ENCODE assay signal across 8 mouse cellular contexts in the genomic region with DNA sequence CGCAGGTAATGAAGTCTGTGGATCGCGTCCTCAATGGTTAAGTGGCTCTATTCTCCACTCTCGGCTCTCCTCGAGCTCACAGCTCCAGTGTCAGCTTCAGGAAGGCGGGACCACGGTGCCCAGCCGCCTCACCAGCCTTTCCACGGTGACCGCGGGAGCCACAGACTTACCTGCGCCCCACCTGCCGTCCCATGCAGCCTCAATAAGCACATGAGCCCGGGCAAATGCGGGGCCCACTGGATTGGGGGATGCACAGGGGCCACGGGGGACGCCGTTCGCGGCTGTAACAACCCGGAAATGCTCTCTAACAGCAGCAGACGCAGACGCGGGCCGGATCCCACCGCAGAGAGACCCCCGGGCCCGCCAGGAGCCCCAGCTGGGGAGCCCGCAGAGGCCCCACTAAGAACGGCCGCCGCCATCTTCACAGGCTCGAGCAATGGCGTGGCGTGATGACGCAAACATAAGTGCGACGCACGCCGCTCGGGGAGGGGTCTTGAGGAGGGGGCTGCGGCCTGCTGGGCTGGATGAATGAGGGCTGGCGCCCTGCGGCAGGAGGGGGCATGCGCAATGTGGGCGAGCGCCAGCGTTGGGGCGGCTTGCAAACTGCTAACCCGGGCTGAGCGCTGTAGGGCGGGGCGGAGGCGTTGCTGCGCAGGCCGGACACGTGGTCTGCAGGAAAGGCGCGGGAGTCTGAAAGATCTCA. TPM values are rescaled to one million over a fixed set of nuclear protein-coding genes. Genes with fewer than 3 reads are reported as not detected.
A peak's percentile ranks its signal among the peaks of the same experiment; 100 is the strongest.
DNase-seq lines count a peak whose midpoint lies in the region; ATAC-seq lines count a peak whose summit lies in the region.

Pelp1 (minus strand) TSS at position 438 of the 703 bp plus-strand sequence.

- H3K4me2 ChIP-seq in hindbrain, embryonic 11.5 days (replicated peaks; ENCODE audit: low read depth, low read length), result peak within 1 kb of the TSS; percentile 83

- DNase-seq in MN1 (ENCODE audit: low spot score), result peak; percentile 96
- DNase-seq in cerebellum, adult 9-10 months, result peak; percentile 82
- DNase-seq in frontal cortex, adult 2 months (ENCODE audit: extremely low spot score in 1 of 2, low spot score in 1 of 2), result peak; percentile 72 to 87
- peak; percentile 99 for DNase-seq in hindbrain, embryonic 11.5 days (ENCODE audit: low spot score)
- peak; percentile 96 for DNase-seq in layer of hippocampus, postnatal 10 days (ENCODE audit: low spot score in 2 of 2)
- DNase-seq in lung, postnatal 10 days, result peak; percentile 94
- peak; percentile 93 for DNase-seq in ovary, postnatal 36 days (ENCODE audit: low spot score)
- DNase-seq in thymus, postnatal 25 days, result peak; percentile 93

- H3K4me3 ChIP-seq in hindbrain, embryonic 11.5 days (ENCODE audit: low read depth, low read length), result peak within 1 kb of the TSS; percentile 99

- H3K9me3 ChIP-seq in hindbrain, embryonic 11.5 days (ENCODE audit: control insufficient read depth, low read length), result no peaks in the 10 kb centered on the region

- no peaks in the 10 kb centered on the region for H3K36me3 ChIP-seq in hindbrain, embryonic 11.5 days (ENCODE audit: control insufficient read depth, insufficient read depth, low read length)

- no peaks in the 10 kb centered on the region for H3K27me3 ChIP-seq in hindbrain, embryonic 11.5 days (ENCODE audit: control insufficient read depth, insufficient read depth, low read length)

- peak within 1 kb of the TSS; percentile 99 for H3K9ac ChIP-seq in hindbrain, embryonic 11.5 days (ENCODE audit: low read depth, low read length)

- WGBS in hindbrain, embryonic 11.5 days, result under 1% methylated on average over 59 of the region's 59 CpGs

- H3K4me1 ChIP-seq in hindbrain, embryonic 11.5 days (replicated peaks; ENCODE audit: control insufficient read depth, insufficient read depth, low read length), result no peaks in the 10 kb centered on the region; the same call in 1 of the 2 replicates

- peak within 1 kb of the TSS; percentile 36; the same call in 1 of the 2 replicates for H3K27ac ChIP-seq in hindbrain, embryonic 11.5 days (ENCODE audit: low read depth, low read length)

- peak; percentile 98 for ATAC-seq in hindbrain, embryonic 11.5 days (ENCODE audit: low FRiP score)

RNA-seq across cellular contexts. Expression of gene Pelp1, which starts in this region (rescaled TPM):
- 19.3 and 20.9 TPM in 2 replicates for polyA plus RNA-seq in frontal cortex, adult 2 months (2012; rRNA removed)
- 31.0 and 32.0 TPM in 2 replicates for polyA plus RNA-seq in hindbrain, embryonic 11.5 days (2014; fragmentation: Nextera tagmentation; extraction: Ambion mirVana)
- 10 to 100 TPM; 41.3 to 46.8 TPM for total RNA-seq in layer of hippocampus, postnatal 10 days (2021)

Comparison
In these comparisons a context has a peak if more than half of its experiments do, and no peak if none do; other contexts are left out.
1. Peak in every context shown above with its lines: DNase-seq, ATAC-seq, H3K4me3 ChIP-seq and H3K27ac ChIP-seq.